Mouse (Mus musculus) embryo, embryonic 9.5 days (tissue): ENCODE data around the gene Ints6l.

ENCODE experiments used
- DNase-seq: peaks from one replicate; pipeline ENCODE4 v3.0.0-alpha.2; 2017; ENCODE audit errors: extremely low spot score

The Ints6l gene

GRCm38 (mm10) chrX:56531266-56531665 lies 76.6 kb downstream of the Ints6l start:
- peak; percentile 28 for DNase-seq

DNA sequence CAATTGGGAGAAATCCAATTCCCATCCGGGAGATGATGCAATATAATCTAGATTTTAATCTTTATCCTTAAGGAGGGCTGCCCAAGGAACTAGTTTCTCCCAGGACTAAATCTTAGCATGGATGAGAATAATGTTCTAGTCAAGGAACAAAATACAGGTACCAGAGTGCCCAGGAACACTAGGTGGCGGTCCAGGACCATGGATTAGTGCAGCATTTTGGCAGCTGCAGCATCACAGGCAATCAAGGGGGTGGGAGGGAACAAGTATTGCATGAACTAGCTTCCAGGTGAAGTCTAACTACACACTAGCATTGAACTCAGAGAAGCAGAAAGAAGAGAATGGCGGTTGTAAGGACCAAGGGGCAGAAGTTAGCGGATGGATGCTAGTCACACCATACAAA lies 82.5 kb downstream of the Ints6l start:
- DNase-seq, result peak; percentile 4

GRCm38 (mm10) chrX:56549506-56549905 lies 94.8 kb downstream of the Ints6l start, which contains the start of gene Gm648:
Gene Gm648, minus strand, starts transcription at chrX:56549606.
- DNase-seq, result no peak

DNA sequence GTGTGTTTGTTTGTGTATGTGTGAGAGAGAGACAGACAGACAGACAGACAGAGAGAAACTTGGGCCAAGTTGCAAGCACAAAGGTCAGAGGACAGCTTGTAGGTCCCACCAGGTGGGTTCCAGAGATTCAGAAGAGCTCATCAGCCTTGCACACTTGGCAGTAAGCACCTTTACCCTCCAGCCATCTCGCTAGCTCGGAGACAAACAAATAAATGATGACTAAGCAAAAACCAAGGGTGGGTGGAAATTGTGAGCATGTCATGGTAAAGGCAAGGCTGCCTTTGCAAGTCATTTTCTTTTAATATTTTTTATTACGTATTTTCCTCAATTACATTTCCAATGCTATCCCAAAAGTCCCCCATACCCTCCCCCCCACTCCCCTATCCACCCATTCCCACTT lies 98.9 kb downstream of the Ints6l start:
- DNase-seq, result no peak
